Mouse (Mus musculus): ENCODE results near the gene Rplp0.

The Rplp0 gene

DNA sequence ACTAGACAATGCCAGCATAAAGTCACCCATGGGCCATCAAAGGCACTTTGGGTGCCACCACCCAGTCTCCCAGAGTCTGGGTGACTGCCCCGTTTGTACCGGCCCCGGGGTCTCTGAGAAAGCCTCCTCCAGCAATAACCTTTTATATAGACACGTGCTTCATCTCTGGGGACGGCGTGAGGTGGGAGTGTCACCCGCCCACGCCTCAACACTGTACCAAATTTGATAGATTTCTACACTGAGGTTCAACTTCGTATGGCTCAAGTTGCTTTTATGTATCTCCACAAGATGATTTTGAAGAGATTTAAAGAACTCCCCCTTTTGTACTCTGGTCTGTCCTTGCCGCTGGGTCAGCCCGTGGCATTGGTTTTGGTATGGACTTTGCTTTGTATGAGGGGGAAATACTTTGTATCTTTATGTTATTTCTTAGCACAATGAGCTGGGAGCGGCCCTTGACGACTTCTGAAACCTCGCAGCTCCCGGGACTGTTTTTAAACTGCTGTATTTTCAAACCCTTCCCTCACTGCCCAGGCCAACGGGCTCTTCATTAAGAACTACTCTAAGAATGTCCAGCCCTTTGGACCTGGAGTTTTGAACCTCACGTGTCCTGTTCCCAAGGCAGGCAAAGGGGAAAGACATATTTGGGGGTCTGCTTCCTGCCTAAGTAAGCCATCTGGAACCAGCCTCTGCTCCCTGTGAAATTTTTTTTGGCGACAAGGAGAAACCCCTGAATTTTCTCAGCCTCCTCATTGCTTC is 4.6 kb upstream of the Rplp0 start:
- DNase-seq (ENCODE audit: low read depth, low spot score): no peak
- peaks cover 15% of the 10 kb centered on the region; the same call in 1 of the 2 replicates for H3K36me3 ChIP-seq (ENCODE audit: control insufficient read depth, insufficient read depth, low read length, poor library complexity, severe bottlenecking)
- H3K27me3 ChIP-seq (ENCODE audit: control insufficient read depth, insufficient read depth, low read length, poor library complexity, severe bottlenecking): no peaks in the 10 kb centered on the region

DNA sequence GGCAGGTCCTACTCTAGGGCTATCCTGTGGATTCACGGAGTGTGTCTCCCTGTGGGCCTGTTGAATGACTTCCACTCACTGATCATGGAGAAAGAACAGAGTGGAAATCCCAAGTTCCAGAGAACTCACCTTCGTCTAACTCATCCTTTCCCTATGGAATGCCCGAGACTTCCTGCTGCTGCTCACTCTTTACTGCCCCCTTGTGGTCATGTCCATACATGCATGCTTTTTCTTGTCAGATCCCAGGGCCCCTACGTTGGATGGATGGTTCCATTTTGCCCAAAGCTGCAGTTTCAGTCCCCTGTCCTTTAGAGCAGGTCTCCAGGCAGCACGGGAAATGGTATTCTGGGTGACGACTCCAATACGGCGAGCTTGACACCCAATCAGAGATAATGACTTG is 3.0 kb upstream of the Rplp0 start:
- Histone ChIP-seq H3K27me3 (ENCODE audit: control insufficient read depth, insufficient read depth, low read length, poor library complexity, severe bottlenecking) (no peaks in the 10 kb centered on the region), H3K36me3 (ENCODE audit: control insufficient read depth, insufficient read depth, low read length, poor library complexity, severe bottlenecking) (peaks cover 8% of the 10 kb centered on the region)
- DNase-seq (ENCODE audit: low read depth, low spot score): peak; percentile 80

DNA sequence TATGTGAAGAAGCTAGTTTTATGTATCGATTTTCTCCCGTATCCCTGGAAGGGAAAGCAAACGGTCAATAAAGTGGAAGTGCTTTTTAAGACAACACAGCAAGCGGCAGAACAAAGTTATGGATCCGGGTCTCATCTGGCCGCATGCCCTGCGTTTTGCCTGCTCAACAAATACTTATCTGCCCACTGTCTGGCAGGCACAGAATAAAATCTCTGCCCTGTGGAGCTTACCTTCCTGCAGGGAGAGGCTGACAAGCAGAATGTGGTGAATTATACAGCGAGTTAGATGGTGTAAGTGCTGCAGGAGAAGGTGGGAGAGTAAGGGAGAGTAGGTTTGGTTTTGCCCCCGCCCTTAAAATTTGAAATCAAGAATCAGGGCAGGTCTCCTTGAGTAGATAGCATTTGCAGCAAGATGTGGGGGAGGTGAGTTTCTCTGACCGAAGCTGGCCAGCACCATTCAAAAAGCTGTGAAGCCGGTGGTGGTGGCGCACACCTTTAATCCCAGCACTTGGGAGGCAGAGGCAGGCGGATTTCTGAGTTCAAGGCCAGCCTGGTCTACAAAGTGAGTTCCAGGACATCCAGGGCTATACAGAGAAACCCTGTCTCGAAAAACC is 979 bp upstream of the Rplp0 start:
- no peak for DNase-seq (ENCODE audit: low read depth, low spot score)
- Histone ChIP-seq H3K27me3 (ENCODE audit: control insufficient read depth, insufficient read depth, low read length, poor library complexity, severe bottlenecking) (no peaks in the 10 kb centered on the region), H3K36me3 (ENCODE audit: control insufficient read depth, insufficient read depth, low read length, poor library complexity, severe bottlenecking) (peaks cover 11% of the 10 kb centered on the region)

DNA sequence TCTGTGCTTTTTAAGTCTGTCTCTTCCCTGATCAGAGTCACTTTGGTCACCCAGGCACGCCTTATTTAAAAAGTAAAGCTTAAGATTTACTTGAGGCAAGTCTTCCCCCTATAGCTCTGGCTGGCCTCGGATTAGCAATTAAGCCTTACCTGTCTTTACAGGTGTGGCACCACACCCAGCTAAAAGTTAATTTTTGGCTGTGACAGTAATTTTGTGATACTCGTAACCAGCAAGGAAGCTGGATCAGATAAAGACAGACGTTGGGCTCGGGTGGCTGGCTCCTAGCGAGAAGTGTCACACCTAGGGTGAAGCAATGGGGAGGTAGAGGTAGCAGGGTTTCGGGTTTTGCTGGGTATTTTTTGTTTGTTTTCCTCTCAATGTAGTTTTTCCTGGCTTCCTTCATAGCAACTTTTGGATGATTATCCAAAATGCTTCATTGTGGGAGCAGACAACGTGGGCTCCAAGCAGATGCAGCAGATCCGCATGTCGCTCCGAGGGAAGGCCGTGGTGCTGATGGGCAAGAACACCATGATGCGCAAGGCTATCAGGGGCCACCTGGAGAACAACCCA is 1.2 kb downstream of the Rplp0 start:
- Histone ChIP-seq H3K27me3 (ENCODE audit: control insufficient read depth, insufficient read depth, low read length, poor library complexity, severe bottlenecking) (no peaks in the 10 kb centered on the region), H3K36me3 (ENCODE audit: control insufficient read depth, insufficient read depth, low read length, poor library complexity, severe bottlenecking) (peaks cover 8% of the 10 kb centered on the region)
- DNase-seq (ENCODE audit: low read depth, low spot score): no peak

DNA sequence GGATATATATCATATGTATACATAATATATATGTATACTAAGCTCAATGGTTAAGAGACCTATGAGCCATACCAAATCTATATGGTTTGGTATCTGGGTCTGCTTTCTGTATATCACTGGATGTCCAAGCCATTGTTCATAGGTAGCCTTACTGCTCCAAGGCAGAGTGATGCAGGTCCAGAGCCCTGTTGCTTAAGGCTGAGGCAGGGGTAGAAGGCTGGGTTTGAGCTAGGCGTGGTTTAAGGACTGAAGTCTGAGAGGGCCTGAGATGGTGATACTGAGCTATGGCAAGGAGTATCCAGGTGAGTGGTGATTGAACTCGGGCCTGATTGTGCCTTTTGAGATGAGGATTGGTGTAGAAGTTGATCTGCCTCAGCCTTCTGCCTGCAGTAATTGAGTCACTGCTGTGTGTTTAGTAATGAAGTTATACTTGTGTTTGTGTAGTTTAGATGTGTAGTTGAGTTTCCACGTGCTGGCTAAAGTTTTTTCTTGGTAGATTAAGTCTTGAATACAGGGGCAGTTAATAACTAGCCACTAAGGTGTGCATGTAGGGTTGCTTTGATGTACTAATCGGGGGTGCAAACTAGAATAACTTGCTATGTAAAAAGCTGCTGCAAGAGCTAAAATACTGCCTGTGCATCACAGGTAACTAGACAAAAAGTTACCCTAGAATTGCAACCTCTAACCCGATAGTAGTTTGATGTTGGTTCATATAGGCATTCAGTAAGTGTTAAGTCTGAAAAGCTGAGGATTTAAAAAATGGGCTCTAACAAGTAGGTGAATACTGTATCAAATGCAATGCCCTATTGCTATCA is 4.7 kb downstream of the Rplp0 start:
- no peaks in the 10 kb centered on the region for H3K27me3 ChIP-seq (ENCODE audit: control insufficient read depth, insufficient read depth, low read length, poor library complexity, severe bottlenecking)
- DNase-seq (ENCODE audit: low read depth, low spot score): no peak
- H3K36me3 ChIP-seq (ENCODE audit: control insufficient read depth, insufficient read depth, low read length, poor library complexity, severe bottlenecking): peaks cover 8% of the 10 kb centered on the region

DNA sequence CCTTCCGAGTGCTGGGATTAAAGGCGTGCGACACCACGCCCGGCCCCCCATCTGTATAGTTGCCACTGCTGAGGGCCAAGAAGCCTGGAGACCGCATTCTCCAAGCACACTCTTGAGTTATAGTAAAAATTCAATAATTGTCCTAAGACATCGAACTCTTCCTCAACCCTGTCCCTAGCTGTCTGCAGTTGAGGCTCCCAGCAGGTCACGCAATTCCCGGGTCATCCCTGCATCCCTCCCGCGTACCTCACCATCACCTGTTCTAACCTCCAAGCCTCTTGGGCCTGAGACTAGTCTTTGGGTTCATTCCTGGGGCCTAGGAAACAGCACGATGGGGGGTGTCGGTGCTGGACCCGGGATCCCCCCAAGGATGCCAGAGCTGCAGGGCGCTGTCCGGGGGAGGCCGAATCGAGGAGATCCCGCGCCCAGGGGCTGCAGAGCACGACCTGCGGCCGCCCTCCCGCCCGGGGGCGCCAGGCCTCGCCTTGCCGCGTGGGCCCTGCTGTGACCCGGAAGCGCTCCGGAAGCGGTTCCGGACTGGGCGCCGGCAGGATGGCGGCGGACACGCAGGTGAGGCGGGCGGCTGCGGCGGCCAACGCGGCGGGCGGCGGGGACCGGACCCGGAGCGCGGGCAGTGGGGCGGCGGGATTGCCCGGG is 5.6 kb downstream of the Rplp0 start, which contains the start of gene Gcn1l1:
TSS of gene Gcn1l1 (plus strand) at position 518 of the 657 bp plus-strand sequence.
- H3K27me3 ChIP-seq (ENCODE audit: control insufficient read depth, insufficient read depth, low read length, poor library complexity, severe bottlenecking): no peaks in the 10 kb centered on the region
- peak; percentile 80 for DNase-seq (ENCODE audit: low read depth, low spot score)
- H3K36me3 ChIP-seq (ENCODE audit: control insufficient read depth, insufficient read depth, low read length, poor library complexity, severe bottlenecking): peaks cover 8% of the 10 kb centered on the region

DNA sequence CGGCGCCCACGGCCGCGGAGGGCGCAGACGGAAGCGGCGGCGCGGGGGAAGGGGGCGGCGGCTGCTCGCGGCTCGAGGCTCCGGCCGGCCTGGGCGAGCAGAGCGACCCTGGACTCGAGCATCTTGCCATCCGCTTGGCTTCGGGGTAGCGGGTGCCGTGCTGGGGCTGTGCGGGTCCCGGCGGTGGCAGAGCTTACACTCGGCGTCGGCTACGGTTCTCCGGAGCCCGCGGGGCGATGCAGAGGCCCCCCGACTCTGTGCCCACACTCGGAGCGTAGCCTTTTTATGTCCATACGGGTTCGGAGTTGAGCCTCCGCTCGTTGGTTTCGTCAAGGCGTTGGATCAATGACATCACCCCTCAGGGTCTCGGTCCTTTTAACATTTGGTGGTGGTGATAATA is 6.1 kb downstream of the Rplp0 start:
- no peak for DNase-seq (ENCODE audit: low read depth, low spot score)
- H3K27me3 ChIP-seq (ENCODE audit: control insufficient read depth, insufficient read depth, low read length, poor library complexity, severe bottlenecking): no peaks in the 10 kb centered on the region; the same call in 1 of the 2 replicates
- H3K36me3 ChIP-seq (ENCODE audit: control insufficient read depth, insufficient read depth, low read length, poor library complexity, severe bottlenecking): peaks cover 8% of the 10 kb centered on the region

DNA sequence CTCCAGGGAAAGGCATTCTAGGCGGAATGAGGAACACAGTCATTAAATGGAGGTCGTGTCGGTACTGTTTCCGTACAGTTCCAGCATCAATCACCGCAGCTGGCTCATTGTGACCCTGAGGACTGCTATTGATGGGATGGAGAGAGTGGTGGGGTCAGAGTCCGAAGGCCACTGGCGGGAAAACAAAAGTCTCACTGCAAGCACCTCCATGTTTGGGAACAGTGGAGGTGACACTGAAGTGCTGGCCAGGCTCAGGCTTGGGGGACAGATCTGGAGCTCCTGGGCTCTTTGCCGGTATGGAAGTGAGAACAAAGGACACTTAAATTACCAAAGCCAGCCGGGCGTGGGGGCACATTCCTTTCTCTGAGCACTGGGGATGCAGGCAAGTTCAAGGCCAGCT is 9.4 kb downstream of the Rplp0 start:
- no peak for DNase-seq (ENCODE audit: low read depth, low spot score)
- H3K27me3 ChIP-seq (ENCODE audit: control insufficient read depth, insufficient read depth, low read length, poor library complexity, severe bottlenecking): no peaks in the 10 kb centered on the region; the same call in 1 of the 2 replicates
- H3K36me3 ChIP-seq (ENCODE audit: control insufficient read depth, insufficient read depth, low read length, poor library complexity, severe bottlenecking): peaks cover 7% of the 10 kb centered on the region

DNA sequence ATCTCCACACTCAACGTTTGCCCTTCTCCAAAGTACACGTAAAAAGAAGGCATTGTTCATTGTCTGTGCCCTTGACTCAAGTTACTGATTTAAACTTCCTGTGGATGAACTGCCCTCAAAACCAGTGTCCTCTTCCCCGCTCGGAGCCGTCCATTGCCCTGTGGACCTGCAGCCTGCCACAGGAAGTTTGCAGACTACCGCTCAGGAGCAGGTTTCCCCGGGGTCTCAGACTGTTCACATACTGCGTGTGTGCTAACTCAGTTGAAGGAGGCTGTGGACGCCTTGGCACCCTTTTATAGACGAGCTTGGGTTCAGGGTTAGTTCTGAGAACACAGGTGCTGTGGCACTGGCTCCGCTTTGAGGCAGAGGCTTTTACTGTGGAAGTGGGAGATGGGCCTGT is 10.0 kb downstream of the Rplp0 start:
- H3K27me3 ChIP-seq (ENCODE audit: control insufficient read depth, insufficient read depth, low read length, poor library complexity, severe bottlenecking): no peaks in the 10 kb centered on the region; the same call in 1 of the 2 replicates
- H3K36me3 ChIP-seq (ENCODE audit: control insufficient read depth, insufficient read depth, low read length, poor library complexity, severe bottlenecking): peaks cover 7% of the 10 kb centered on the region

DNA sequence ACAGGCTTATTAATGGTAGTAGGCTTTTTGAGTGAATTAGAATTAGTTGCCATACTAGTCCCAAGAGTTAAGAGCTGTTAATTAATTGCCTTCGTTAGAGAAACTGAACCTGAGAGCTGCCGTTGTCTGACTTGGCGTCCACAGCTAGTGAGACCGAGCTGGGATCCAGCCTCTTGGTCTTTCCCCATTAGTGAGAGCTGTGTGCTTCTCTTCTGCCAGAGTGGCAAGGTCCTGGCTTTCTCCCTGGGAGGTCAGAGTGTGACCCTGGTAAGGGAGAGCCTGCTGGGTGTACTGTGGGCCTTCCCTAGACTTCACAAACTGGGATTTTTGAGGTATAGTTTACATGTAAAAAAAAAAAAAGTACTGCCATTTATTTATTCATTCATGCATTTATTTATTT is 10.5 kb downstream of the Rplp0 start:
- DNase-seq (ENCODE audit: low read depth, low spot score): no peak
- Histone ChIP-seq H3K27me3 (ENCODE audit: control insufficient read depth, insufficient read depth, low read length, poor library complexity, severe bottlenecking) (no peaks in the 10 kb centered on the region; the same call in 1 of the 2 replicates), H3K36me3 (ENCODE audit: control insufficient read depth, insufficient read depth, low read length, poor library complexity, severe bottlenecking) (peaks cover 7% of the 10 kb centered on the region)

More for the DNA sequence above, 10.0 kb downstream of the Rplp0 start:
- DNase-seq (ENCODE audit: low read depth, low spot score): no peak

DNA sequence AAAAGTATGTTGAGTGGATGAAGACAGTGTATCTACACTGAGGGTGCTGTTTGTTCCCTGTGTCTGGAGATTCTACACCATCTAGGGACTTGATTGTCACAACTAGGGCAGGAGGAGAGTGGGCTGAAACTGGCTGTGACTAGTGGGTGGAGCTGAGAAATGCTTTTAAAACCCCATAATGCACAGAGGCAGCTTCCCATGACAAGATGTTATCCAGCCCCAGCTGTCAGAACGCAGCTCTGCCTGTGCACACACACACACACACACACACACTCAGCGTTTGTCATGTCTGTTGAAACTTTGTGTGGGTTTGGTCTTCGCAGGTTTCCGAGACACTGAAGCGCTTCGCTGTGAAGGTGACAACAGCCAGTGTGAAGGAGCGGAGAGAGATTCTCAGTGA is 11.8 kb downstream of the Rplp0 start:
- no peaks in the 10 kb centered on the region; the same call in 1 of the 2 replicates for H3K27me3 ChIP-seq (ENCODE audit: control insufficient read depth, insufficient read depth, low read length, poor library complexity, severe bottlenecking)
- no peak for DNase-seq (ENCODE audit: low read depth, low spot score)
- peaks cover 7% of the 10 kb centered on the region for H3K36me3 ChIP-seq (ENCODE audit: control insufficient read depth, insufficient read depth, low read length, poor library complexity, severe bottlenecking)

DNA sequence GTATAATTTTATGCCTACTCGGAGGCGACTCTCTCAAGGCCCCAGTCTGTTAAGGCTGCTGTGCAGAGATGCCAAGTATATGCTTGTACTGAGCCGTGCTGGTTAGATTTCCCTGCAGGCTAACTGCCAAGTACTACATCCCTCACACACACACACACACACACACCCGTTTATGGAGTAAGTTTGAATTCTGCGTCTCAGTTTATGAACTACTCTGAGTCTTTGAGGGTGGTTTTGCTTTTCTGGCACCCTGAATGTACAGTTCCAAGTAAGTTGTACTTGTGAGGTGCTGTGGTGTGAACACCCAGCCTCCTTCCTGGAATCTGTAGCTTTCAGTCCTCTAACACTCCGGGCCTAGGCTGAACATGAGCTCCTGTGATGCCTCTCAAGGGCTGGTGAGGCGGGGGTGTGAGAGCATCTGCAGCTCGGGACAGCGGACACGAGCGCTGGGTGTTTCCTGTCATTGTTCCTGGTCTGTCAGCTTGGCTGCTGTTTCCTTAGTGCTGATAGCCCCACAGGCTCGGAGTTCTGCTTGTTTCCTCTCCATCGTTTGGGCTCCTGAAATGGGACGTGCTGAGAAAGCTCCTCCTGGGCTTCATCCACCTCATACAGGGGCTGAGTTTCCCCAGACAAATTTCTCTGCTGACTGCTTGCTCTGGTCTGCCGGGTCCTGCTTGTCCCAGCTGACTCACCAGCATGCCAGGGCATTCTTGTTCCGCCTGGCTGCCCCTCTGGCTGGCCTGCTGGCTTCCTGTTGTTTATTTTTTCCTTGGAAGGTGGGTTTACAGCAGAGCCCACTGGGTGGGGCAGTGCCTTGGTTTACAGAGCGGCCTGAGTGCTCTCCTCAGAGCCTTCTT is 13.6 kb downstream of the Rplp0 start:
- DNase-seq (ENCODE audit: low read depth, low spot score): no peak

DNA sequence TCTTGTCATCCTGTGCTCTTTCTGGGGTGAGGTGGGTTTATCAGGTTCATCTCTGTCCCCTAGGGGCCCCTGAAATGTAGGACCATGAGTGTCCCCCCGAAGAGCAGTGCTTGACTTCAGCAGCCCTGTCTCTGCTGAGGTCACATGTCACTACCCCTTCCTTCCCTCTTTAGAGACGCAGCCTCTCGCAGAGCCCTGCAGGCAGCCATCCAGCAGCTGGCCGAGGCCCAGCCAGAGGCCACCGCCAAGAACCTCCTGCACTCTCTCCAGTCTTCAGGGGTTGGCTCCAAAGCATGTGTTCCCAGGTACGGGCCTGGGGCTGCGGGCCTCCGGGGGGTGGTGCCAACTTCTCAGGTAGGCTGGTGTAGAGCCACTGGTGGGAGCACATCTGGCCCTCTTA is 15.7 kb downstream of the Rplp0 start:
- Histone ChIP-seq H3K36me3 (ENCODE audit: control insufficient read depth, insufficient read depth, low read length, poor library complexity, severe bottlenecking) (peaks cover 13% of the 10 kb centered on the region), H3K27me3 (ENCODE audit: control insufficient read depth, insufficient read depth, low read length, poor library complexity, severe bottlenecking) (no peaks in the 10 kb centered on the region; the same call in 1 of the 2 replicates)
- DNase-seq (ENCODE audit: low read depth, low spot score): no peak

More for the DNA sequence above, 13.6 kb downstream of the Rplp0 start:
- Histone ChIP-seq H3K36me3 (ENCODE audit: control insufficient read depth, insufficient read depth, low read length, poor library complexity, severe bottlenecking) (peaks cover 9% of the 10 kb centered on the region), H3K27me3 (ENCODE audit: control insufficient read depth, insufficient read depth, low read length, poor library complexity, severe bottlenecking) (no peaks in the 10 kb centered on the region; the same call in 1 of the 2 replicates)
